Mouse (Mus musculus): ENCODE results near the gene 1700088E04Rik.

Gene 1700088E04Rik

GRCm38 (mm10) chr15:79099456-79099855 is 41.6 kb downstream of the 1700088E04Rik start:
- DNase-seq (ENCODE audit: low spot score in 2 of 2) = no peak

DNA sequence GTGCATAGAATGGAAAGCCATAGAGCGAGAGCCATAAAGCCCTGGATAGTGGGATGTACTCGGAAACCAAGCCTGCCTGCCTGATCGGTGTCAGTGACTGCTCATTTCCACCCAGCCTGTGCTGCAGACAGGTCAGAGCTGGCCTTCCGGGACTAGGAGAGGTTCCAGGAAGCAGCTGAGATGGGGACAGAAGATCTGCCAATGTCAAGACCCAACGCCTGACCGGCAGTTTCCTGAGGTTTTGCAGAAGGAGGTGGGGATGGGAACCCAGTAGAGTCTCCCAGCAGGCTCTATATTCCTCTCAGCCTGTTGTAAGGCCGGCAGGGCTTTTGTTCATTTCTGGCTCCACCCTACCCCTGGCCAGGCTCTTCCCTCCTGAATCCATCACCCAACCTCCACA is 42.2 kb downstream of the 1700088E04Rik start:
- no peak for DNase-seq (ENCODE audit: low spot score in 2 of 2)

DNA sequence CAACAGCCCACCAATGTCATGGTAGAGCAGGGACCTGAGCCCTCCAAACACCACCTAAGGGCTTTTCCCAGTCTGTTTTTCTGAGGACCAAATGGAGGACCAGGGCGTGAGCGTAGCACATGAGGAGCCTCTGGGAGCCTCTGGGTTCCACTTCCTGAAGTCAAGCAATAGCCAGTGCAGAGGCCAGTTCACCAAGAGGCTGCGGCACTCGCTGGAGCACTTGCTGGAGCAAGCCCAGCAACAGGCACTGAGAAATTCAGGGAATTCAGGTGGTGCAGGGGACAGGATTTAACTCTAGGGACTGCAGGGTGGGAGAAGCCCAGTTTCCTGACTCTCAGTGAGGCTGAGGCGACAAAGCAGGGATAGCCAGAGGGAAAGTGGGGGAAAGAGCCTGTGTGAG is 42.8 kb downstream of the 1700088E04Rik start:
- no peak for DNase-seq (ENCODE audit: low spot score in 2 of 2)

GRCm38 (mm10) chr15:79097611-79098025 is 43.4 kb downstream of the 1700088E04Rik start:
- no peak for DNase-seq (ENCODE audit: low spot score in 2 of 2)

DNA sequence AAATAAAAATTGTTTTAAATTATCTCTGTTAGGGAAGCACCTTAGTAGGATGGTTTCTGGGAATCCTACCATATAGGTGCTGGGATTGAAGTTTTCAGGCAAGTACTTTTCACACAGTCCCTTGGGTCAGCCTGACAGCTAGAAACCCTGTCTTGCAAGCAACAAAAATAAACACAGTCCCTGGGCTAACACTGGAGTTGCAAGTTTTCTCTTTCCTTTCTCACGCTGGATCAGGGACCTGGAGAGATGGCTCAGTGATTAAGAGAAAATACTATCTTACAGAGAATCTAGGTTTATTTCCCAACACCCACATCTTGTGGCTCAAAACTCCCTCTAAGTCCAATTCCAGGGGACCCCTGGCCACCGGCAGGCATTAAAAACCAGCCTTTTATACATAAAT is 43.9 kb downstream of the 1700088E04Rik start:
- no peak for DNase-seq (ENCODE audit: low spot score in 2 of 2)

- no peak for DNase-seq (ENCODE audit: low spot score in 2 of 2)
These were observed 44.5 kb downstream of the 1700088E04Rik start for GRCm38 (mm10) chr15:79096556-79096955.

DNA sequence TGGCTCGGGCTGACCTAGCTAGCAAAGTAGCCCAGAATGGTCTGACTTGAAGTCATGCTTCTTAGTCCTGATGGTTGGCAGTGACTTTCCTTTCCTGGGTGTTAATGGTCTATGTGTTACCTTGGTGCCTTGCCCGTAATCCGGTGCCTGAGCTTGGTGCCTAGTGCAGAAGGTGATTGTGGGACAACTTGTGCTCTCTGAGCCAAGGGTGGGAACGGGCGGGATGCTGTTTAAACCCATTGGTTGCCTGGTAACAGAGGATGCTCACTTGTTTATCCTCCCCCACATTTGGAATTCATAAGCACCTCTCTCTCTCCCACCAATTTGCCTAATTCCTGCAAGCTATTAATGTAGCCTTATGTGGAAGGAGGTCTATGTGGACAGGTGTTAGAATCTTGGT is 45.6 kb downstream of the 1700088E04Rik start:
- no peak for DNase-seq (ENCODE audit: low spot score in 2 of 2)

GRCm38 (mm10) chr15:79093083-79093839 is 47.8 kb downstream of the 1700088E04Rik start:
- DNase-seq (ENCODE audit: low spot score in 2 of 2) = no peak

- DNase-seq (ENCODE audit: low spot score in 2 of 2) = no peak
These were observed 48.8 kb downstream of the 1700088E04Rik start for GRCm38 (mm10) chr15:79092284-79092683.

DNA sequence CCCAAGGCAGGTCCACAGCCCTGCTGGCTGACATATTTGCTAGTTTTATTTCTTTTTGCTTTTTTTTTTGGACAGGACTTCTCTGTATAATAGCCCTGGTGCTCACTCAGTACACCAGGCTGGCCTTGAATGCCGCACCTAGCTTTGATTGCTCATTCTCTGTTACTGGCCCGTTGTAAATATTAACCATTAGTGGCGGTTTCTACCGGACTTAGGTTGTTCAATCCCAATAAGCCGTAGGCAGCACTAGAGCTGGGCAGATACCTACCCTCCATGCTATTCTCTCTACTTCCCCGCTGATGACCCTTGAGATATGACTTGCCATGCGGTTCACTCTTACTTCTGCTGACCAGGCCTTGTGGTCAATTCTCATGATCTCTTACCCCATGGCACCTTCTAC is 61.5 kb downstream of the 1700088E04Rik start:
- no peak for DNase-seq (ENCODE audit: low spot score in 2 of 2)
